Mouse (Mus musculus) brain, embryonic 14.5 days (tissue): ENCODE results near the gene Nrip1.

Experiments used
- CTCF ChIP-seq: fragments of 200-500 bp; IDR thresholded peaks from 2 replicates; pipeline ENCODE4 v1.5.1; 2012; ENCODE audit warnings: inconsistent platforms, mild to moderate bottlenecking, moderate library complexity, borderline replicate concordance; ENCODE audit not compliant: insufficient read depth, insufficient read length; ENCODE audit errors: extremely low read depth
- POLR2A ChIP-seq: fragments of 200-500 bp; IDR thresholded peaks from 2 replicates; pipeline ENCODE4 v1.6.1; 2012; ENCODE audit warnings: mild to moderate bottlenecking, inconsistent platforms, borderline replicate concordance; ENCODE audit not compliant: poor library complexity, insufficient read depth, insufficient read length, severe bottlenecking; ENCODE audit errors: extremely low read depth

DNA sequence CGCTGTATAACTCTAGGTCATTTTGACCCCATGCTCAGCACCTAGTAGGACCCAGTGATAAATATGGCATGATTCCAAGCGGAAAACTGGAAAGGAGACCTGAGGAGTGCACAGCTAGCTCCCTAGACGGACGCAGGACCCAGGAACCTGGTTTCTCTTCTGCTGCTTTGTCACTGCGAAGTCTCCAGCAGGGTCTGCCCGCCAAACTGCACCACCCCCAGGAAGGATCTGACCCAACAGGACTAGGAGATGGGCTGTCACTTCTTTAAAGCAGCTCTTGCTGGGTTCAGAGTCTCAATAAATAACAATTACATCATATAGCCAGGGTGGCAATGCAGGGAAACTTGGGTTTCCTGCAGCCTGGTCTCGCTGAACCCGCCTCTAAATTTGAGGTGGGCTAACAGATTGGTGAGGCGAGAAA lies at the start of gene Nrip1:
- TF ChIP-seq POLR2A = peak; percentile 22; the same call in 1 of the 2 replicates
- TF ChIP-seq CTCF = no peak
